Mouse (Mus musculus) adrenal gland, postnatal 14 days (tissue): ENCODE measurements at regions not wholly inside any gene's neighbourhood (a gene's known extent, or its start where the extent isn't known, plus 50 kb on each side); places are given as distances from the start of the nearest gene placed in this dataset.

Experiments
- DNase-seq: peaks from one replicate; pipeline ENCODE4 v3.0.0; 2021; ENCODE audit warnings: mixed read lengths

GRCm38 (mm10) chr6:31085063-31085759, 126.3 kb upstream of the Klf14 start:
- no peak for DNase-seq

- no peak for DNase-seq
These were observed 126.9 kb upstream of the Klf14 start for GRCm38 (mm10) chr6:31085760-31086108.

- no peak for DNase-seq
These were observed 127.4 kb upstream of the Klf14 start for GRCm38 (mm10) chr6:31086283-31086682.

- DNase-seq: no peak
These were observed 128.0 kb upstream of the Klf14 start for GRCm38 (mm10) chr6:31086798-31087360.

- DNase-seq: no peak
These were observed 128.6 kb upstream of the Klf14 start for GRCm38 (mm10) chr6:31087511-31087910.

- peak; percentile 62 for DNase-seq
These were observed 129.5 kb upstream of the Klf14 start for GRCm38 (mm10) chr6:31088147-31088972.

- DNase-seq: no peak
These were observed 130.1 kb upstream of the Klf14 start for GRCm38 (mm10) chr6:31088973-31089368.

GRCm38 (mm10) chr6:31090288-31090687, 131.4 kb upstream of the Klf14 start:
- peak; percentile 41 for DNase-seq

- DNase-seq: no peak
These were observed 131.9 kb upstream of the Klf14 start for GRCm38 (mm10) chr6:31090791-31091190.

- no peak for DNase-seq
These were observed 133.4 kb upstream of the Klf14 start for GRCm38 (mm10) chr6:31092324-31092723.

- DNase-seq: no peak
These were observed 133.9 kb upstream of the Klf14 start for GRCm38 (mm10) chr6:31092760-31093159.

- no peak for DNase-seq
These were observed 137.3 kb upstream of the Klf14 start for GRCm38 (mm10) chr6:31095943-31096714.

- DNase-seq: peak; percentile 3
These were observed 137.9 kb upstream of the Klf14 start for GRCm38 (mm10) chr6:31096787-31097186.

- no peak for DNase-seq
These were observed 138.4 kb upstream of the Klf14 start for GRCm38 (mm10) chr6:31097254-31097653.

- no peak for DNase-seq
These were observed 139.2 kb upstream of the Klf14 start for GRCm38 (mm10) chr6:31098106-31098505.

- peak; percentile 76 for DNase-seq
These were observed 141.3 kb upstream of the Klf14 start for GRCm38 (mm10) chr6:31100084-31100579.

GRCm38 (mm10) chr6:31100749-31101148, 141.9 kb upstream of the Klf14 start:
- peak; percentile 47 for DNase-seq

- DNase-seq: no peak
These were observed 147.4 kb upstream of the Klf14 start for GRCm38 (mm10) chr6:31106144-31106836.

GRCm38 (mm10) chr6:31106856-31107359, 148.0 kb upstream of the Klf14 start:
- DNase-seq: no peak

GRCm38 (mm10) chr6:31107360-31107759, 148.5 kb upstream of the Klf14 start:
- DNase-seq: peak; percentile 58

GRCm38 (mm10) chr6:31107916-31108685, 149.2 kb upstream of the Klf14 start:
- no peak for DNase-seq
